Mouse (Mus musculus) midbrain, postnatal 0 days (tissue): ENCODE data around the gene Hltf. TPM values are rescaled to one million over a fixed set of nuclear protein-coding genes. Genes with fewer than 3 reads are reported as not detected.

Experiments
- ATAC-seq: fragments of 200-750 bp; cut with Nextera tagmentation; 2 replicates; pipeline ENCODE4 v1.8.0; 2017; ENCODE audit warnings: moderate number of reproducible peaks, mild to moderate bottlenecking, moderate TSS enrichment, moderate library complexity; ENCODE audit not compliant: low FRiP score
- DNase-seq: peaks from one replicate; pipeline ENCODE4 v3.0.0-alpha.2; 2015; ENCODE audit warnings: low spot score
- H3K27ac ChIP-seq: fragments of 300-500 bp; sonication (generic); 2 replicates; pipeline ENCODE4 v1.5.1; 2014; ENCODE audit warnings: low read depth, mild to moderate bottlenecking, low read length, mixed read lengths
- H3K27me3 ChIP-seq: fragments of 300-500 bp; sonication (generic); 2 replicates; pipeline ENCODE4 v1.6.1; 2014; ENCODE audit warnings: low read length, control low read depth, mixed read lengths; ENCODE audit not compliant: insufficient read depth
- H3K36me3 ChIP-seq: fragments of 300-500 bp; sonication (generic); 2 replicates; pipeline ENCODE4 v1.6.1; 2014; ENCODE audit warnings: low read length, control low read depth, mixed read lengths; ENCODE audit not compliant: insufficient read depth
- H3K4me1 ChIP-seq: fragments of 300-500 bp; sonication (generic); 2 replicates; pipeline ENCODE4 v1.6.1; 2014; ENCODE audit warnings: mild to moderate bottlenecking, control low read depth, antibody characterized with exemption, low read length, mixed read lengths; ENCODE audit not compliant: insufficient read depth
- H3K4me2 ChIP-seq: fragments of 300-500 bp; sonication (generic); 2 replicates; pipeline ENCODE4 v1.6.1; 2014; ENCODE audit warnings: low read depth, mild to moderate bottlenecking, low read length, mixed read lengths; ENCODE audit not compliant: poor library complexity, severe bottlenecking
- H3K4me3 ChIP-seq: fragments of 300-500 bp; sonication (generic); 2 replicates; pipeline ENCODE4 v1.5.1; 2014; ENCODE audit warnings: low read depth, mild to moderate bottlenecking, low read length, moderate library complexity
- H3K9ac ChIP-seq: fragments of 300-500 bp; sonication (generic); replicated peaks from 2 replicates; pipeline ENCODE4 v1.6.1; 2014; ENCODE audit warnings: mild to moderate bottlenecking, low read length, moderate library complexity, mixed read lengths; ENCODE audit not compliant: poor library complexity, severe bottlenecking
- H3K9me3 ChIP-seq: fragments of 300-500 bp; sonication (generic); 2 replicates; pipeline ENCODE4 v1.6.1; 2016; ENCODE audit warnings: low read length, control low read depth
- CTCF ChIP-seq: IDR thresholded peaks from 2 replicates; pipeline ENCODE4 v1.5.1; 2016; ENCODE audit warnings: antibody characterized with exemption, mild to moderate bottlenecking
- WGBS: fragments of 180-500 bp; shearing (Covaris S2); extraction: QIAGEN DNeasy Blood & Tissue Kit; methylation state at CpG from one replicate; pipeline ENCODE4 v1.1.7; 2014; 5-methylcytosine and 5-hydroxymethylcytosine counted together
- polyA plus RNA-seq: library from polyadenylated mRNA; unstranded; fragments of >200 nt; fragmentation: Nextera tagmentation; extraction: Ambion mirVana; gene quantifications from 2 replicates; pipeline ENCODE4 v1.2.1, GENCODE M21; 2015
- total RNA-seq: library from RNA; depleted of rRNA; stranded (reverse); fragments of >200 nt; gene quantifications from 2 replicates; pipeline ENCODE4 v1.2.3, GENCODE M21; 2014; rRNA removed

Hltf gene
- total and polyA plus RNA-seq, 2 experiments from 2014 or later: 8.1 to 13.5 TPM

- Histone ChIP-seq H3K4me3 (peak overlapping the region; percentile 86; the same call in 1 of the 2 replicates), H3K36me3 (0 out of 2 replicates have a peak, but pooled peaks cover 3% of the 10 kb centered on the region), H3K27ac (no peak overlapping the region), H3K4me2 (peak overlapping the region; percentile 96), H3K9me3 (no peaks in the 10 kb centered on the region), H3K9ac (no peak overlapping the region), H3K27me3 (no peaks in the 10 kb centered on the region), H3K4me1 (peaks cover 6% of the 10 kb centered on the region; the same call in 1 of the 2 replicates)
- ATAC-seq (no peak), DNase-seq (no peak)
- 84% methylated on average over 6 of the region's 6 CpGs for WGBS
- no peak for TF ChIP-seq CTCF
These were observed 97.9 kb downstream of the Hltf start for GRCm38 (mm10) chr3:20155476-20155875.

GRCm38 (mm10) chr3:20167487-20167886, 109.9 kb downstream of the Hltf start:
- DNase-seq: no peak
- Histone ChIP-seq H3K4me3 (no peak overlapping the region), H3K27ac (no peak overlapping the region), H3K36me3 (no peaks in the 10 kb centered on the region), H3K9me3 (no peaks in the 10 kb centered on the region), H3K4me1 (no peaks in the 10 kb centered on the region), H3K27me3 (no peaks in the 10 kb centered on the region), H3K9ac (no peak overlapping the region), H3K4me2 (no peak overlapping the region)
- ATAC-seq: no peak
- 76% methylated on average over 1 of the region's 1 CpGs for WGBS
- no peak for TF ChIP-seq CTCF

Other genes starting within 250 kb of the Hltf start
- gene Cp, start 100.8 kb upstream of the Hltf start, total RNA-seq: 13.3 and 28.3 TPM in 2 replicates
- gene Cp, start 100.8 kb upstream of the Hltf start, polyA plus RNA-seq: 11.8 and 12.2 TPM in 2 replicates
- 16.3 and 18.5 TPM in 2 replicates for gene Hps3, start 22.5 kb upstream of the Hltf start, total RNA-seq
- 8.4 and 9.3 TPM in 2 replicates for gene Hps3, start 22.5 kb upstream of the Hltf start, polyA plus RNA-seq
- 38.0 and 40.5 TPM in 2 replicates for gene Gyg, start 97.5 kb downstream of the Hltf start, total RNA-seq
- 77.8 and 86.3 TPM in 2 replicates for gene Gyg, start 97.5 kb downstream of the Hltf start, polyA plus RNA-seq
- 0.47 and 0.60 TPM in 2 replicates for gene Cpa3, start 184.4 kb downstream of the Hltf start, total RNA-seq
- gene Cpa3, start 184.4 kb downstream of the Hltf start, polyA plus RNA-seq: 0.11 and 0.77 TPM in 2 replicates
- gene Cpb1, start 217.9 kb downstream of the Hltf start, total RNA-seq: 0.09 TPM in 1 of 2 replicates, not detected in the other
- gene Cpb1, start 217.9 kb downstream of the Hltf start, polyA plus RNA-seq: 0.20 and 0.39 TPM in 2 replicates